15 mouse cellular contexts compared by ENCODE assay signal in the genomic region with DNA sequence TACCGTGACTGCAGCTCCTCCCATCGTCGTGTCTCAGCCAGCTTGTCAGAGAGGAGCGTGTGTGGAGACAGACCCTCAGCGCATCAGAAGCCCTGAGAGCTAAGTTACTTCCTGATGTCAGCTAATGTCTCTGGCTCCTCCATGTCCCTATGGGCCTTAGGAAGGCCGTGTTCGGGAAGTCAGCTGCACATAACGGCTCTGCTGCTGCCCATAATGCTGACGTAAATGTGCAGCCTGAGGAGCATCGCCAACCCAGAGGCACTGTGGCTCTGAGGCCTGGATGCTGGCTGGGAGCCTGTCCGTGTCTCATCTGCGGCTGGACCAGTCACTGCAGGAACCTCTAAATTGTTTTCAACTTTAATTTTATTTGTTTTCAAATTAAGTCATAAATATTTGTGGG. TPM values are rescaled to one million over a fixed set of nuclear protein-coding genes. Genes with fewer than 3 reads are reported as not detected.
A peak's percentile ranks its signal among the peaks of the same experiment; 100 is the strongest.
DNase-seq lines count a peak whose midpoint lies in the region; ATAC-seq and TF ChIP-seq lines count a peak whose summit lies in the region.
"Had no signal": no experiment of that assay in that cellular context is flagged by ENCODE, and none has a peak within 500 bp of the region (broad histone marks: within the 10 kb centered on the region; RNA-seq: fewer than 3 reads in every experiment).

No protein-coding gene starts in this region.

- no peak overlapping the region for H3K27ac ChIP-seq in forebrain, embryonic 14.5 days (ENCODE audit: low read depth, low read length)
- no peak overlapping the region for H3K27ac ChIP-seq in forebrain, postnatal 0 days (ENCODE audit: low read depth, low read length)
- peak overlapping the region; percentile 24; the same call in 1 of the 2 replicates for H3K27ac ChIP-seq in hindbrain, embryonic 12.5 days
- H3K27ac ChIP-seq in hindbrain, postnatal 0 days: no peak overlapping the region
- no peak overlapping the region for H3K27ac ChIP-seq in lung, postnatal 0 days (ENCODE audit: low read length)
- peak overlapping the region; percentile 71 for H3K27ac ChIP-seq in neural tube, embryonic 13.5 days (replicated peaks)
- H3K27ac ChIP-seq: forebrain, embryonic 10.5 days; kidney, postnatal 0 days; limb, embryonic 12.5 days had no signal

- H3K27me3 ChIP-seq in forebrain, embryonic 14.5 days (replicated peaks; ENCODE audit: control insufficient read depth, insufficient read depth, low read length): no peaks in the 10 kb centered on the region
- no peaks in the 10 kb centered on the region for H3K27me3 ChIP-seq in forebrain, postnatal 0 days (ENCODE audit: insufficient read depth, low read length)
- peaks cover 5% of the 10 kb centered on the region for H3K27me3 ChIP-seq in hindbrain, embryonic 12.5 days
- H3K27me3 ChIP-seq in hindbrain, postnatal 0 days (ENCODE audit: insufficient read depth, low read length): no peaks in the 10 kb centered on the region
- H3K27me3 ChIP-seq in lung, postnatal 0 days (replicated peaks; ENCODE audit: insufficient read depth, low read length): no peaks in the 10 kb centered on the region
- H3K27me3 ChIP-seq in neural tube, embryonic 13.5 days: peaks cover 4% of the 10 kb centered on the region

- DNase-seq in forebrain, embryonic 14.5 days (ENCODE audit: low spot score): no peak
- DNase-seq in forebrain, postnatal 0 days: no peak
- no peak for DNase-seq in hindbrain, postnatal 0 days (ENCODE audit: low spot score)
- DNase-seq in lung, postnatal 0 days (ENCODE audit: low spot score): peak; percentile 13
- no peak for DNase-seq in lung, postnatal 36 days
- DNase-seq: adrenal gland, adult 2 months; lung, postnatal 10 days; midbrain, embryonic 14.5 days; right cerebral cortex, postnatal 4 days had no signal

- H3K4me1 ChIP-seq in forebrain, embryonic 14.5 days (ENCODE audit: control insufficient read depth, insufficient read depth, low read length): peaks cover 7% of the 10 kb centered on the region; the same call in 1 of the 2 replicates
- H3K4me1 ChIP-seq in forebrain, postnatal 0 days (ENCODE audit: insufficient read depth): peaks cover 11% of the 10 kb centered on the region
- H3K4me1 ChIP-seq in hindbrain, embryonic 12.5 days: peaks cover 31% of the 10 kb centered on the region
- H3K4me1 ChIP-seq in hindbrain, postnatal 0 days (ENCODE audit: insufficient read depth, low read length): peaks cover 16% of the 10 kb centered on the region; the same call in 1 of the 2 replicates
- H3K4me1 ChIP-seq in lung, postnatal 0 days (ENCODE audit: insufficient read depth, low read depth, low read length): peaks cover 4% of the 10 kb centered on the region; the same call in 1 of the 2 replicates
- H3K4me1 ChIP-seq in neural tube, embryonic 13.5 days (replicated peaks): peaks cover 48% of the 10 kb centered on the region

- H3K9me3 ChIP-seq in forebrain, embryonic 14.5 days (replicated peaks; ENCODE audit: control insufficient read depth, low read length): no peaks in the 10 kb centered on the region
- no peaks in the 10 kb centered on the region for H3K9me3 ChIP-seq in forebrain, postnatal 0 days (ENCODE audit: low read length)
- no peaks in the 10 kb centered on the region for H3K9me3 ChIP-seq in hindbrain, embryonic 12.5 days (replicated peaks)
- H3K9me3 ChIP-seq in hindbrain, postnatal 0 days (ENCODE audit: low read length): no peaks in the 10 kb centered on the region
- no peaks in the 10 kb centered on the region for H3K9me3 ChIP-seq in lung, postnatal 0 days (ENCODE audit: low read length)
- H3K9me3 ChIP-seq in neural tube, embryonic 13.5 days: no peaks in the 10 kb centered on the region
- H3K9me3 ChIP-seq: forebrain, embryonic 10.5 days; limb, embryonic 12.5 days had no signal

- H3K36me3 ChIP-seq in forebrain, embryonic 14.5 days (ENCODE audit: control insufficient read depth, insufficient read depth, low read length): peaks cover 54% of the 10 kb centered on the region
- peaks cover 46% of the 10 kb centered on the region for H3K36me3 ChIP-seq in forebrain, postnatal 0 days (ENCODE audit: insufficient read depth)
- peaks cover 47% of the 10 kb centered on the region for H3K36me3 ChIP-seq in hindbrain, embryonic 12.5 days
- peaks cover 32% of the 10 kb centered on the region; the same call in 1 of the 2 replicates for H3K36me3 ChIP-seq in hindbrain, postnatal 0 days (ENCODE audit: insufficient read depth, low read length)
- H3K36me3 ChIP-seq in lung, postnatal 0 days (ENCODE audit: insufficient read depth, low read length): no peaks in the 10 kb centered on the region
- peaks cover 56% of the 10 kb centered on the region for H3K36me3 ChIP-seq in neural tube, embryonic 13.5 days

- WGBS in forebrain, embryonic 14.5 days: 86% methylated on average over 12 of the region's 12 CpGs
- WGBS in forebrain, postnatal 0 days: 84% methylated on average over 12 of the region's 12 CpGs
- WGBS in hindbrain, embryonic 12.5 days: 77% methylated on average over 12 of the region's 12 CpGs
- 55% methylated on average over 12 of the region's 12 CpGs for WGBS in hindbrain, postnatal 0 days
- WGBS in lung, postnatal 0 days: 67% methylated on average over 12 of the region's 12 CpGs
- 49% methylated on average over 12 of the region's 12 CpGs for WGBS in neural tube, embryonic 13.5 days

- ATAC-seq in forebrain, embryonic 14.5 days: no peak
- ATAC-seq in forebrain, postnatal 0 days: no peak
- no peak for ATAC-seq in hindbrain, embryonic 12.5 days (ENCODE audit: low FRiP score)
- ATAC-seq in hindbrain, postnatal 0 days: no peak
- no peak for ATAC-seq in lung, postnatal 0 days
- no peak for ATAC-seq in neural tube, embryonic 13.5 days (ENCODE audit: low read depth)
- ATAC-seq in inflammation-experienced regulatory T-cells, adult 6 months: no peak

- H3K4me3 ChIP-seq in forebrain, embryonic 14.5 days (ENCODE audit: low read depth, low read length): no peak overlapping the region
- H3K4me3 ChIP-seq in forebrain, postnatal 0 days (ENCODE audit: low read depth, low read length): no peak overlapping the region
- no peak overlapping the region for H3K4me3 ChIP-seq in hindbrain, embryonic 12.5 days
- H3K4me3 ChIP-seq in hindbrain, postnatal 0 days (ENCODE audit: low read length): no peak overlapping the region
- no peak overlapping the region for H3K4me3 ChIP-seq in lung, postnatal 0 days (ENCODE audit: low read depth, low read length)
- no peak overlapping the region for H3K4me3 ChIP-seq in neural tube, embryonic 13.5 days
- H3K4me3 ChIP-seq: forebrain, embryonic 10.5 days; limb, embryonic 12.5 days had no signal

- TF ChIP-seq CTCF in forebrain, postnatal 0 days (IDR thresholded peaks at IDR 0.05; ENCODE audit: low read depth): no peak
- TF ChIP-seq CTCF in hindbrain, postnatal 0 days (IDR thresholded peaks at IDR 0.05; ENCODE audit: low read depth): no peak
- TF ChIP-seq CTCF in lung, postnatal 0 days (IDR thresholded peaks at IDR 0.05): no peak

- TF ChIP-seq EP300 in lung, postnatal 0 days (IDR thresholded peaks at IDR 0.05): no peak

- no peak overlapping the region for H3K4me2 ChIP-seq in forebrain, embryonic 14.5 days (ENCODE audit: low read length)
- H3K4me2 ChIP-seq in forebrain, postnatal 0 days (ENCODE audit: low read depth): no peak overlapping the region
- no peak overlapping the region for H3K4me2 ChIP-seq in hindbrain, embryonic 12.5 days (replicated peaks)
- H3K4me2 ChIP-seq in hindbrain, postnatal 0 days (ENCODE audit: low read depth, low read length): no peak overlapping the region
- no peak overlapping the region for H3K4me2 ChIP-seq in lung, postnatal 0 days (replicated peaks; ENCODE audit: low read depth, low read length)
- peak overlapping the region; percentile 91 for H3K4me2 ChIP-seq in neural tube, embryonic 13.5 days
- H3K4me2 ChIP-seq: limb, embryonic 12.5 days had no signal

- peak overlapping the region; percentile 8; the same call in 1 of the 2 replicates for H3K9ac ChIP-seq in forebrain, embryonic 14.5 days (ENCODE audit: low read length)
- no peak overlapping the region for H3K9ac ChIP-seq in forebrain, postnatal 0 days
- H3K9ac ChIP-seq in hindbrain, embryonic 12.5 days: 0 out of 2 replicates have a peak overlapping the region, but pooled peaks have one; percentile 8
- no peak overlapping the region; the same call in 1 of the 2 replicates for H3K9ac ChIP-seq in hindbrain, postnatal 0 days (replicated peaks; ENCODE audit: low read length)
- H3K9ac ChIP-seq in lung, postnatal 0 days (replicated peaks; ENCODE audit: low read depth): no peak overlapping the region
- H3K9ac ChIP-seq in neural tube, embryonic 13.5 days: peak overlapping the region; percentile 41
- H3K9ac ChIP-seq: limb, embryonic 12.5 days had no signal

RNA-seq across cellular contexts. Expression of a gene that starts 2.9 kb away (rescaled TPM):
- 286 and 300 TPM in 2 replicates for polyA plus RNA-seq in forebrain, embryonic 14.5 days (2014; fragmentation: Nextera tagmentation; extraction: Ambion mirVana)
- total RNA-seq in forebrain, postnatal 0 days (2014; rRNA removed): 272 and 300 TPM in 2 replicates
- polyA plus RNA-seq in forebrain, postnatal 0 days (2015; fragmentation: Nextera tagmentation; extraction: Ambion mirVana): 332 and 343 TPM in 2 replicates
- 234 and 240 TPM in 2 replicates for polyA plus RNA-seq in hindbrain, embryonic 12.5 days (2016; fragmentation: Nextera tagmentation; extraction: Ambion mirVana)
- 314 and 348 TPM in 2 replicates for total RNA-seq in hindbrain, postnatal 0 days (2014; rRNA removed)
- 319 and 323 TPM in 2 replicates for polyA plus RNA-seq in hindbrain, postnatal 0 days (2015; fragmentation: Nextera tagmentation; extraction: Ambion mirVana)
- polyA plus RNA-seq in lung, postnatal 0 days (2015; fragmentation: Nextera tagmentation; extraction: Ambion mirVana): 198 and 204 TPM in 2 replicates
- polyA plus RNA-seq in neural tube, embryonic 13.5 days (2015; fragmentation: Nextera tagmentation; extraction: Ambion mirVana): 285 and 322 TPM in 2 replicates
- polyA plus RNA-seq in inflammation-experienced regulatory T-cells, adult 6 months (2017; shearing (Covaris generic)): 10 to 100 TPM; 54.0 to 61.1 (median 56.9) TPM

RNA-seq across cellular contexts. Expression of a gene that starts 5.9 kb away (rescaled TPM):
- 47.6 and 68.8 TPM in 2 replicates for polyA plus RNA-seq in forebrain, embryonic 14.5 days (2014; fragmentation: Nextera tagmentation; extraction: Ambion mirVana)
- 210 and 223 TPM in 2 replicates for total RNA-seq in forebrain, postnatal 0 days (2014; rRNA removed)
- polyA plus RNA-seq in forebrain, postnatal 0 days (2015; fragmentation: Nextera tagmentation; extraction: Ambion mirVana): 62.0 and 84.0 TPM in 2 replicates
- 70.0 and 76.6 TPM in 2 replicates for polyA plus RNA-seq in hindbrain, embryonic 12.5 days (2016; fragmentation: Nextera tagmentation; extraction: Ambion mirVana)
- total RNA-seq in hindbrain, postnatal 0 days (2014; rRNA removed): 231 and 249 TPM in 2 replicates
- polyA plus RNA-seq in hindbrain, postnatal 0 days (2015; fragmentation: Nextera tagmentation; extraction: Ambion mirVana): 98.4 and 103 TPM in 2 replicates
- 0.12 and 0.25 TPM in 2 replicates for polyA plus RNA-seq in lung, postnatal 0 days (2015; fragmentation: Nextera tagmentation; extraction: Ambion mirVana)
- 102 and 104 TPM in 2 replicates for polyA plus RNA-seq in neural tube, embryonic 13.5 days (2015; fragmentation: Nextera tagmentation; extraction: Ambion mirVana)
- under 1 TPM in 2 of 3 experiments, not detected in 1; 0.16 to 0.19 TPM for polyA plus RNA-seq in inflammation-experienced regulatory T-cells, adult 6 months (2017; shearing (Covaris generic))

RNA-seq across cellular contexts. Expression of a gene that starts 19.8 kb away (rescaled TPM):
- 8.4 and 11.2 TPM in 2 replicates for polyA plus RNA-seq in forebrain, embryonic 14.5 days (2014; fragmentation: Nextera tagmentation; extraction: Ambion mirVana)
- total RNA-seq in forebrain, postnatal 0 days (2014; rRNA removed): 5.9 and 9.4 TPM in 2 replicates
- 4.1 and 4.8 TPM in 2 replicates for polyA plus RNA-seq in forebrain, postnatal 0 days (2015; fragmentation: Nextera tagmentation; extraction: Ambion mirVana)
- 17.9 and 19.8 TPM in 2 replicates for polyA plus RNA-seq in hindbrain, embryonic 12.5 days (2016; fragmentation: Nextera tagmentation; extraction: Ambion mirVana)
- total RNA-seq in hindbrain, postnatal 0 days (2014; rRNA removed): 8.1 and 11.2 TPM in 2 replicates
- polyA plus RNA-seq in hindbrain, postnatal 0 days (2015; fragmentation: Nextera tagmentation; extraction: Ambion mirVana): 8.3 and 11.5 TPM in 2 replicates
- polyA plus RNA-seq in lung, postnatal 0 days (2015; fragmentation: Nextera tagmentation; extraction: Ambion mirVana): 13.5 and 14.2 TPM in 2 replicates
- polyA plus RNA-seq in neural tube, embryonic 13.5 days (2015; fragmentation: Nextera tagmentation; extraction: Ambion mirVana): 14.5 and 16.7 TPM in 2 replicates
- polyA plus RNA-seq in inflammation-experienced regulatory T-cells, adult 6 months (2017; shearing (Covaris generic)): 10 to 100 TPM in 1 of 3 experiments, 1 to 10 TPM in 2; 4.0 to 11.8 (median 6.4) TPM

RNA-seq across cellular contexts. Expression of a gene that starts 42.5 kb away (rescaled TPM):
- polyA plus RNA-seq in forebrain, embryonic 14.5 days (2014; fragmentation: Nextera tagmentation; extraction: Ambion mirVana): 124 and 135 TPM in 2 replicates
- total RNA-seq in forebrain, postnatal 0 days (2014; rRNA removed): 86.4 and 94.4 TPM in 2 replicates
- polyA plus RNA-seq in forebrain, postnatal 0 days (2015; fragmentation: Nextera tagmentation; extraction: Ambion mirVana): 95.9 and 98.6 TPM in 2 replicates
- 142 and 152 TPM in 2 replicates for polyA plus RNA-seq in hindbrain, embryonic 12.5 days (2016; fragmentation: Nextera tagmentation; extraction: Ambion mirVana)
- total RNA-seq in hindbrain, postnatal 0 days (2014; rRNA removed): 74.4 and 90.4 TPM in 2 replicates
- polyA plus RNA-seq in hindbrain, postnatal 0 days (2015; fragmentation: Nextera tagmentation; extraction: Ambion mirVana): 104 TPM in 2 replicates
- polyA plus RNA-seq in lung, postnatal 0 days (2015; fragmentation: Nextera tagmentation; extraction: Ambion mirVana): 61.1 and 63.1 TPM in 2 replicates
- 103 and 110 TPM in 2 replicates for polyA plus RNA-seq in neural tube, embryonic 13.5 days (2015; fragmentation: Nextera tagmentation; extraction: Ambion mirVana)
- 10 to 100 TPM; 20.7 to 28.9 (median 21.3) TPM for polyA plus RNA-seq in inflammation-experienced regulatory T-cells, adult 6 months (2017; shearing (Covaris generic))

RNA-seq across cellular contexts. Expression of a gene that starts 52.7 kb away (rescaled TPM):
- 0.70 and 1.2 TPM in 2 replicates for polyA plus RNA-seq in forebrain, embryonic 14.5 days (2014; fragmentation: Nextera tagmentation; extraction: Ambion mirVana)
- 0.52 and 0.69 TPM in 2 replicates for total RNA-seq in forebrain, postnatal 0 days (2014; rRNA removed)
- polyA plus RNA-seq in forebrain, postnatal 0 days (2015; fragmentation: Nextera tagmentation; extraction: Ambion mirVana): 0.81 and 0.99 TPM in 2 replicates
- 2.0 and 2.2 TPM in 2 replicates for polyA plus RNA-seq in hindbrain, embryonic 12.5 days (2016; fragmentation: Nextera tagmentation; extraction: Ambion mirVana)
- 1.0 and 1.5 TPM in 2 replicates for total RNA-seq in hindbrain, postnatal 0 days (2014; rRNA removed)
- 1.2 and 1.3 TPM in 2 replicates for polyA plus RNA-seq in hindbrain, postnatal 0 days (2015; fragmentation: Nextera tagmentation; extraction: Ambion mirVana)
- polyA plus RNA-seq in lung, postnatal 0 days (2015; fragmentation: Nextera tagmentation; extraction: Ambion mirVana): 8.5 TPM in 2 replicates
- 1.0 and 1.4 TPM in 2 replicates for polyA plus RNA-seq in neural tube, embryonic 13.5 days (2015; fragmentation: Nextera tagmentation; extraction: Ambion mirVana)
- 100 to 1,000 TPM in 2 of 3 experiments, 10 to 100 TPM in 1; 91.9 to 112 (median 108) TPM for polyA plus RNA-seq in inflammation-experienced regulatory T-cells, adult 6 months (2017; shearing (Covaris generic))

Comparison
In these comparisons a context has a peak if more than half of its experiments do, and no peak if none do; other contexts are left out.
1. H3K27ac ChIP-seq: peak in hindbrain, embryonic 12.5 days (single experiment) and neural tube, embryonic 13.5 days (single experiment); none in forebrain, embryonic 14.5 days (single experiment), forebrain, postnatal 0 days (single experiment), hindbrain, postnatal 0 days (single experiment) and lung, postnatal 0 days (single experiment).
2. H3K9ac ChIP-seq: peak in forebrain, embryonic 14.5 days (single experiment), hindbrain, embryonic 12.5 days (single experiment) and neural tube, embryonic 13.5 days (single experiment); none in forebrain, postnatal 0 days (single experiment), hindbrain, postnatal 0 days (single experiment) and lung, postnatal 0 days (single experiment).
3. RNA of a gene that starts 5.9 kb away (polyA plus RNA-seq): 102 to 104 TPM in neural tube, embryonic 13.5 days, 98.4 to 103 TPM in hindbrain, postnatal 0 days, 62.0 to 84.0 TPM in forebrain, postnatal 0 days, 70.0 to 76.6 TPM in hindbrain, embryonic 12.5 days and 47.6 to 68.8 TPM in forebrain, embryonic 14.5 days; 0.16 to 0.19 TPM in inflammation-experienced regulatory T-cells, adult 6 months and 0.12 to 0.25 TPM in lung, postnatal 0 days; every median in the first group is over 10 times any median in the second.